Mouse (Mus musculus) embryonic facial prominence, embryonic 15.5 days (tissue): Measurements from ENCODE around the gene Syngr4. TPM values are rescaled to one million over a fixed set of nuclear protein-coding genes. Genes with fewer than 3 reads are reported as not detected.
"Not testable (repeated sequence)": the region's sequence is repeated elsewhere in the genome, so short reads cannot be mapped to it uniquely, and the experiment has no call there.

Source experiments
- ATAC-seq: fragments of 200-750 bp; cut with Nextera tagmentation; 2 replicates; pipeline ENCODE4 v1.8.0; 2017; ENCODE audit warnings: low read depth, moderate TSS enrichment; ENCODE audit not compliant: insufficient number of reproducible peaks, low FRiP score, low TSS enrichment
- H3K27ac ChIP-seq: fragments of 300-500 bp; sonication (generic); replicated peaks from 2 replicates; pipeline ENCODE4 v1.5.1; 2015; ENCODE audit warnings: mild to moderate bottlenecking, inconsistent platforms
- H3K27me3 ChIP-seq: fragments of 300-500 bp; sonication (generic); 2 replicates; pipeline ENCODE4 v1.6.1; 2015; ENCODE audit warnings: inconsistent platforms
- H3K36me3 ChIP-seq: fragments of 300-500 bp; sonication (generic); 2 replicates; pipeline ENCODE4 v1.6.1; 2015; ENCODE audit warnings: mild to moderate bottlenecking, inconsistent platforms
- H3K4me1 ChIP-seq: fragments of 300-500 bp; sonication (generic); 2 replicates; pipeline ENCODE4 v1.6.1; 2015; ENCODE audit warnings: inconsistent platforms
- H3K4me2 ChIP-seq: fragments of 300-500 bp; sonication (generic); replicated peaks from 2 replicates; pipeline ENCODE4 v1.6.1; 2015; ENCODE audit warnings: mild to moderate bottlenecking, inconsistent platforms
- H3K4me3 ChIP-seq: fragments of 300-500 bp; sonication (generic); replicated peaks from 2 replicates; pipeline ENCODE4 v1.5.1; 2015; ENCODE audit warnings: mild to moderate bottlenecking, inconsistent platforms
- H3K9ac ChIP-seq: fragments of 300-500 bp; sonication (generic); 2 replicates; pipeline ENCODE4 v1.6.1; 2015; ENCODE audit warnings: inconsistent platforms
- H3K9me3 ChIP-seq: fragments of 300-500 bp; sonication (generic); replicated peaks from 2 replicates; pipeline ENCODE4 v1.6.1; 2016; ENCODE audit warnings: inconsistent platforms
- WGBS: fragments of 180-500 bp; shearing (Covaris S2); methylation state at CpG from one replicate; pipeline ENCODE4 v1.1.7; 2015; 5-methylcytosine and 5-hydroxymethylcytosine counted together
- polyA plus RNA-seq: library from polyadenylated mRNA; unstranded; fragments of >200 nt; fragmentation: Nextera tagmentation; extraction: Ambion mirVana; gene quantifications from 2 replicates; pipeline ENCODE4 v1.2.1, GENCODE M21; 2015

Gene Syngr4
- 0.40 and 0.77 TPM in 2 replicates for polyA plus RNA-seq

DNA sequence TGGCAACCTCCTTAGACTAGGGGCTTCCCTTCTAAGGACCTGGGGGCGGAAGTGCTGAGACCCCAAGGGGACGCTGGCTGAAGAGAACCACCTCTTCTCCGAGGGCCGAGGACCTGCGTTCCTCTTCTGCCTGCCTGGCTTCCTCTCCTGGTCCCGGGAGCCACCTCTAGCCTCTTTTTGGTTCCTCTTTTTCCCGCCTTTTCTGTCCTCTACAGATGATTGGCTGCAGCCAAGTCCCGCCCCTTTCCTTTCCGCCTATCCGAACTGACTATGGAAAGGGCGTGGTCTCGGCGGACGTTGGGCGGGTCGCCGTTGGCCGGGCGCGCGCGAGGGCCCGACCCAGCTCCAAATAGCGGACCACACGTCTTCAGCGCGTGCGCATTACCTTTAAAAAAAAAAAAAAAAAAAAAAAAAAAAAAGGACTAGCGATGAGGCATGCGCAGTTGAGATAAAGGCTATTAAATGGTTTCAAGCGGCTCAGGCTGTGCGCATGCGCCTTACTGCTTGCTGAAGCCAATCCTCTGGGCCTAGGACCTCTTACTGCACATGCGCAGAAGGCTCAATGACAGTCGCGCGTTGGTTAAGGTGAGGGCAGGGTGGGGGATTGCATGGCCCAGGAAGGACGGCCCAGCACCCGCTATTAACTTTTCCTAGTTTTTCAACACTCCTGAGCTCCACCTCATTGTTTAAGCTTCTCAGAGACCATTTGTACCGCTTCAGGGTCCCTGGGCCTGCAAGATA, at the start of gene Syngr4, which contains the start of gene Tmem143:
Syngr4 (minus strand) TSS at position 198 of the 741 bp plus-strand sequence.
Tmem143 (plus strand) TSS at position 425 of the 741 bp plus-strand sequence.
- Histone ChIP-seq H3K27me3 (no peaks in the 10 kb centered on the region), H3K27ac (peak within 1 kb of the TSS; percentile 82), H3K4me2 (peak within 1 kb of the TSS; percentile 89), H3K9me3 (no peaks in the 10 kb centered on the region), H3K9ac (peak within 1 kb of the TSS; percentile 62), H3K4me3 (peak within 1 kb of the TSS; percentile 56), H3K4me1 (peaks cover 9% of the 10 kb centered on the region), H3K36me3 (no peaks in the 10 kb centered on the region)
- peak; percentile 89 for ATAC-seq
- under 1% methylated on average over 40 of the region's 40 CpGs for WGBS

DNA sequence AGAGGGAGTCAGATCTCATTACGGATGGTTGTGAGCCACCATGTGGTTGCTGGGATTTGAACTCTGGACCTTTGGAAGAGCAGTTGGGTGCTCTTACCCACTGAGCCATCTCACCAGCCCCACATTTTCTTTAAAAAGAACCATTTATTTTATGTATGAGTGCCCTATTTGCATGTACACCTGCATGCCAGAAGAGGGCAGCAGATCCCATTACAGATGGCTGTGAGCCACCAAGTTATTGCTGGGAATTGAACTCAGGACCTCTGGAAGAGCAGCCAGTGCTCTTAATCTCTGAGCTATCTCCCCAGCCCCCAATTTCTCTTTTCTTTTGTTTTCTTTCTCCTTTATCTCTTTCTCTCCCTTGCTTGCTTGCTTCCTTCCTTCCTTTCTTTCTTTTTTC, 46.8 kb upstream of the Syngr4 start:
- H3K9me3 ChIP-seq, H3K4me1 ChIP-seq, ATAC-seq, H3K36me3 ChIP-seq, H3K4me3 ChIP-seq, H3K27ac ChIP-seq, H3K27me3 ChIP-seq, H3K9ac ChIP-seq, H3K4me2 ChIP-seq: not testable (repeated sequence)
- 59% methylated on average over 1 of the region's 1 CpGs for WGBS

DNA sequence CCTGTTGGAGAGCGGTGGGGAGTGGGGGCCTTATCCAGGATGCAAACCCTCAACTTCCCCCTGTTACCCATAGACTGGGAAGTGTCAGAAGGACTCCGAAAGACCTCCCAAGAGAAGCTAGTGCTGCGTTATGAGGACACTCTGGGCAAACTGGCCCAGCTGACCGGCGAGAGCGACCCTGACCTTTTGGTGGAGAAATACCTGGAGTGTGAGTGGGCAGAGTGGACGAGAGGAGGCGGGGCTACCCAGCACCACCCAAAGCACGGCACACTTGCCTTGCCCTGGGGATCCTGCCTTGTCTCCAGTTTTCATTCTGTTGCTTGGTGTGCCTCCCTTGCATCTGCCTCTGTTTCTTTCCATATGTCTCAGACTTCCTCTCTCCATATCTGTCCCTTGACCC, 45.5 kb upstream of the Syngr4 start:
- H3K4me1 ChIP-seq, result no peaks in the 10 kb centered on the region; the same call in 1 of the 2 replicates
- H3K36me3 ChIP-seq, result no peaks in the 10 kb centered on the region
- no peak overlapping the region for H3K4me2 ChIP-seq
- no peak overlapping the region for H3K4me3 ChIP-seq
- H3K9me3 ChIP-seq, result no peaks in the 10 kb centered on the region
- H3K27me3 ChIP-seq, result no peaks in the 10 kb centered on the region
- WGBS, result 84% methylated on average over 9 of the region's 9 CpGs
- H3K27ac ChIP-seq, result no peak overlapping the region
- H3K9ac ChIP-seq, result no peak overlapping the region
- no peak for ATAC-seq

DNA sequence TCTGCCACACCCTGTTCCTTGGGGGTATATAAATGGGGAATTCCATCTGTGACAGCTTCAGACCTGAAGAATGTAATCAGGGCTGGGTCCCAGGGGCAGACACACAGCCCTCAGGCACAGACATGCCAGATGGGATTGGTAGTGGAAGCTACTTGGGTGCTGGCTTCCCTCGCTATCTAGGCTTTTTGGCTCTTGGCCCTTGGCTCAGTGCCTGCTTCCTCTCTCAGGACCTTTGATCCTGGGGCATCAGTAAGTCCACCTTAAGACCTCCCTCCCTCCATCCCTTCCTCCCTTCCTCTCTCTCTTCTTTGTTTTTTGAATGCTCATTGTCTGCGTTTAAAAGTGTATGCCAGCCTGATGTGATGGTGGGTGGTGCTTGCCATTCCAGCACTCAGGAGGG, 43.3 kb upstream of the Syngr4 start:
- H3K9me3 ChIP-seq, result no peaks in the 10 kb centered on the region
- no peaks in the 10 kb centered on the region for H3K27me3 ChIP-seq
- no peak for ATAC-seq
- H3K4me2 ChIP-seq, result no peak overlapping the region
- no peaks in the 10 kb centered on the region for H3K36me3 ChIP-seq
- no peak overlapping the region for H3K9ac ChIP-seq
- no peak overlapping the region for H3K4me3 ChIP-seq
- no peaks in the 10 kb centered on the region; the same call in 1 of the 2 replicates for H3K4me1 ChIP-seq
- no peak overlapping the region for H3K27ac ChIP-seq
- 29% methylated on average over 2 of the region's 2 CpGs for WGBS

DNA sequence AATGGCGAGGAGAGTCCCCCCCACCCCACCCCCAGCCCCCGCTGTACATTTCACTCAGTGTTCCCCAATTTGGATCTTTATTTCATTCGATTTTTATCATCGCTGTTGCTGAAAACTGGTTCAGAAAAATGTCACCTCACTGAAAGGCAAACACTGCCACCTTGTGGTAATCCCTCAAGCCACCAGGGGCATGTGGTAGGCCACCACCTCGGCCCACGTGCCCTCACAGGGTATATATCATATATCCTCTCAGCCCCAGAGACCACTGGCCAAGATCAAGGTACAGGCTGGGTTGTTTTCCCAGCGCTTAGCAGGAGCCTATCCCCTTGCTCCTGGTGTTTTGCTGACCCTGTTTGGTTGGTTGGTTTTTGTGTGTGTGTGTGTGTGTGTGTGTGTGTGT, 38.6 kb upstream of the Syngr4 start:
- Histone ChIP-seq H3K36me3 (no peaks in the 10 kb centered on the region), H3K4me3 (no peak overlapping the region), H3K4me1 (no peaks in the 10 kb centered on the region), H3K27me3 (no peaks in the 10 kb centered on the region), H3K9ac (no peak overlapping the region), H3K27ac (no peak overlapping the region), H3K9me3 (no peaks in the 10 kb centered on the region), H3K4me2 (no peak overlapping the region)
- 0 out of 2 replicates have a peak, but pooled peaks have one; percentile 56 for ATAC-seq
- 21% methylated on average over 7 of the region's 7 CpGs for WGBS

- not testable (repeated sequence) for H3K4me1 ChIP-seq, H3K36me3 ChIP-seq, H3K27me3 ChIP-seq, ATAC-seq, H3K9ac ChIP-seq, H3K4me2 ChIP-seq, H3K9me3 ChIP-seq, H3K27ac ChIP-seq, H3K4me3 ChIP-seq
- WGBS, result 87% methylated on average over 12 of the region's 12 CpGs
These were observed 37.3 kb upstream of the Syngr4 start for GRCm38 (mm10) chr7:45933766-45934165.

DNA sequence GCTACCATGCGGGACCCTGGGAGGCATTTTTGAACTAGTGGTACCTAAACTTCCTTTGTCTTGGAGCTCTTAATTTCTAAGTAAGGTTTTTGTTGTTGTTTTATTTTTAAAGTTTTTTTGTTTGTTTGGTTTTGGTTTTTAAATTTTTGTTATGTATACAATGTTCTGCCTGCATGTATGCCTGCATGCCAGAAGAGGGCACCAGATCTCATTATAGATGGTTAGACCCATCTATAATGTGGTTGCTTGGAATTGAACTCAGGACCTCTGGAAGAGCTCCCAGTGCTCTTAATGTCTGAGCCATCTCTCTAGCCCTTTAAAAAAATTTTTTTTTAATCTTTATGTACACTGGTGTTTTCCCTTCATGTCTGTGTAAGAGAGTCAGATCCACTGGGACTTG, 33.2 kb upstream of the Syngr4 start:
- WGBS, result 85% methylated on average over 1 of the region's 1 CpGs
- no peak overlapping the region for H3K4me3 ChIP-seq
- H3K4me2 ChIP-seq, result no peak overlapping the region
- no peaks in the 10 kb centered on the region for H3K9me3 ChIP-seq
- peaks cover 8% of the 10 kb centered on the region for H3K27me3 ChIP-seq
- H3K36me3 ChIP-seq, result no peaks in the 10 kb centered on the region
- 0 out of 2 replicates have a peak, but pooled peaks cover 3% of the 10 kb centered on the region for H3K4me1 ChIP-seq
- no peak overlapping the region for H3K9ac ChIP-seq
- ATAC-seq, result no peak
- H3K27ac ChIP-seq, result no peak overlapping the region

GRCm38 (mm10) chr7:45928626-45929295, 32.2 kb upstream of the Syngr4 start:
- H3K27ac ChIP-seq, result no peak overlapping the region
- no peaks in the 10 kb centered on the region for H3K9me3 ChIP-seq
- H3K9ac ChIP-seq, result no peak overlapping the region
- H3K4me3 ChIP-seq, result no peak overlapping the region
- H3K27me3 ChIP-seq, result peaks cover 8% of the 10 kb centered on the region
- no peaks in the 10 kb centered on the region for H3K36me3 ChIP-seq
- WGBS, result 16% methylated on average over 20 of the region's 23 CpGs
- no peak for ATAC-seq
- peak overlapping the region; percentile 10; the same call in 1 of the 2 replicates for H3K4me2 ChIP-seq
- peaks cover 12% of the 10 kb centered on the region for H3K4me1 ChIP-seq

- Histone ChIP-seq H3K36me3 (no peaks in the 10 kb centered on the region), H3K27ac (peak overlapping the region; percentile 98), H3K4me1 (peaks cover 45% of the 10 kb centered on the region), H3K9me3 (no peaks in the 10 kb centered on the region), H3K9ac (no peak overlapping the region), H3K27me3 (peaks cover 8% of the 10 kb centered on the region), H3K4me2 (peak overlapping the region; percentile 69), H3K4me3 (peak overlapping the region; percentile 50)
- ATAC-seq, result no peak
- WGBS, result 21% methylated on average over 14 of the region's 14 CpGs
These were observed 27.9 kb upstream of the Syngr4 start for GRCm38 (mm10) chr7:45924429-45924816.

DNA sequence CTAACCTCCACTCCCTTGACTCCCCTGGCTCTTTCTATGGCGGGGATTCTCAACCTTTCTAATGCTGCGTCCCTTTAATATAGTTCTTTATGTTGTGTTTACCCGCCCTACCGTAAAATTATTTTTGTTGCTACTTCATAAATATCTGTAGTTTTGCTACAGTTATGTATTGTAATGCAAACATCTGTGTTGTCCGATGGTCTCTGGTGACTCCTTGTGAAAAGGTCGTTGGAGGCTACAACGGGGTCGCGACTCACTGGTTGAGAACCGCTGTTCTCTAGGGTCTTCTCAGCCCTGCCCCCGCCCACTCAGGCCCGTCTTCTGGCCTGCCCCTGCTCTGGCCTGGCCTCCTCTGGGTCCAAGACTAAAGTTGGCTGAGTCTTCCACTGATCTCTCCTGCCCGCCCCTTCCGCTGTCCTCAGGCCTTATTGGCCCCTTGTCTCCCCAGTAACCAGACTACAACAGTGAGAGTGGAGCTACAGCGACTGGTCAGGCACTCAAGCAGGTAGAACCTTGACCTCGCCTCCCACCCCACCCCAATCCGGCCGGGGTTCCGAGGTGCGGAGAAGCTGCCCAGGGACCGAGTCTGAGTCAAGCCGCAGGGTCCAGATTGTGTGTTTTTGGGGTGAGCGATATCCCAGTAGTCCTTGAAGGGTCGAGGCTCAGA, 27.4 kb upstream of the Syngr4 start, which contains the start of gene Ccdc114:
Ccdc114 (plus strand) TSS at position 311 of the 667 bp plus-strand sequence.
- Histone ChIP-seq H3K36me3 (no peaks in the 10 kb centered on the region), H3K4me1 (peaks cover 47% of the 10 kb centered on the region), H3K27me3 (peaks cover 8% of the 10 kb centered on the region), H3K4me2 (peak within 1 kb of the TSS; percentile 69), H3K27ac (peak within 1 kb of the TSS; percentile 98), H3K9ac (no peak within 1 kb of the TSS), H3K9me3 (no peaks in the 10 kb centered on the region), H3K4me3 (peak within 1 kb of the TSS; percentile 50)
- WGBS, result 8% methylated on average over 24 of the region's 24 CpGs
- peak; percentile 12; the same call in 1 of the 2 replicates for ATAC-seq
